Mouse (Mus musculus): ENCODE data around the gene Banp. TPM values are rescaled to one million over a fixed set of nuclear protein-coding genes. Genes with fewer than 3 reads are reported as not detected.

Gene Banp
- polyA plus RNA-seq, 1 experiment from 2014 or later, result 39.5 TPM

DNA sequence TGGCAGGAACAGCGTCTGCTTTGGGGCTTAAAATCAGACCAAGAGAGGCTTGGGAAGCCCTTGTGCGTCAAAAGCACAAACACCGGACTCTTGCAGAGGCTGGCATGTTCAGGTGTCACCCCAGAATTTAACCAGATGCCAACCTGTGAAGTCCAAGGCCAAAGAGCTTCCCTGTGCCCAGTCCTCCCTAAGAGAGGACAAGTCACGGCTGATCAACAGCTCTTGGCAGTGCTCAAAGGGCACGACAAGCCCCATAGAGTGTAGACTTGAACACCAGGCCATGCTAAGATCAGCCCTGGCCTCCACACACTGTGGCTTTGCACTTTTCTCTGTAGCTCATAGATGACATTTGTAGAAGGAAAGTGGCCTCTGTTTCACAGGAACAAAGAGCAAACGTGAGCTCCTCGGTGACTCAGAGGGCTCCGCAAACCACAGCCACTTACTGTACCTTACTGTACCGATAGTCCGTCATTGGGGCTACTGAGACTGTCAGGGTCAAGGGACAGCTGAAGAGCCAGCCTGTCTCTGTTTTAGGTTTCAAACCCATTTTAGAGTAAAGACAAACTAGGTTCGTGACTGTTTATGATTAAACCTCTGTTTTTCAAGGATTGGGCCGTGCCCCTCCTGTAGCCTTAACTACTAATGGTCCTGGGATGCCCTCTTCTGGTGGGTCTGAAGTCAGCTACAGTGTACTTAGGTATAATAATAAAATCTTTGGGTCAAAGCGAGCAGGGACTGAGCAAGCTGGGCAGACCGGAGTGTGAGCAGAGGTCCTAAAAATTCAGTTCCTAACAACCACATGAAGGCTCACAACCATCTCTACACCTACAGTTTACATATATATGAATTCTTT is 16.7 kb upstream of the Banp start:
- 91% methylated on average over 14 of the region's 14 CpGs for WGBS
- Histone ChIP-seq H3K4me2 (replicated peaks; ENCODE audit: low read depth, low read length) (no peak overlapping the region), H3K27me3 (ENCODE audit: control insufficient read depth, insufficient read depth, low read length) (no peaks in the 10 kb centered on the region; the same call in 1 of the 2 replicates), H3K36me3 (ENCODE audit: control insufficient read depth, insufficient read depth, low read length) (no peaks in the 10 kb centered on the region), H3K9me3 (ENCODE audit: control insufficient read depth, low read length) (no peaks in the 10 kb centered on the region), H3K9ac (ENCODE audit: low read depth, low read length) (no peak overlapping the region), H3K27ac (ENCODE audit: low read depth, low read length) (no peak overlapping the region), H3K4me1 (ENCODE audit: control insufficient read depth, insufficient read depth, low read length) (0 out of 2 replicates have a peak, but pooled peaks cover 5% of the 10 kb centered on the region), H3K4me3 (ENCODE audit: low read length) (no peak overlapping the region)
- ATAC-seq (ENCODE audit: low FRiP score, low TSS enrichment), result no peak

DNA sequence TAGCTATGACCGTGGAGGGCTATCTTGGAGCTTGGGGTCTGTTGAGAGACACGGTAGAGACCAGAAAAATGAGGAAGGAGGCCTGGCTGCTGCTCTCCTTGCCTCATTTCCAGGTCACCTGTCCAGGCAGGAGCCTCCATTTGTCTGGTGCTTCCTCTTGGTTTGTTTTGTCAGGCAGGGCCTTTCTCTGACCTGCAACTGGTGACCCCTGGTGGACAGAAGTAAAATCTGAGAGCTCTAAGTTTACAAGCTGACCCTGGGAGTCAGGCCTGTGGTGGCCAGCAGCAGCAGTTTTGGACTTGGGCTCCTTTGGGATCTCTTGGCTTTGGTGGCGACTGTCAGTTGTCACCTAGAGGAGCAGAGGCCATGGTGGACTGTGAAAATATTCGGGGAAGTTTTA is 15.0 kb upstream of the Banp start:
- 45% methylated on average over 4 of the region's 4 CpGs for WGBS
- H3K4me3 ChIP-seq (ENCODE audit: low read length), result no peak overlapping the region
- no peak overlapping the region for H3K9ac ChIP-seq (ENCODE audit: low read depth, low read length)
- no peaks in the 10 kb centered on the region for H3K9me3 ChIP-seq (ENCODE audit: control insufficient read depth, low read length)
- H3K27me3 ChIP-seq (ENCODE audit: control insufficient read depth, insufficient read depth, low read length), result no peaks in the 10 kb centered on the region; the same call in 1 of the 2 replicates
- ATAC-seq (ENCODE audit: low FRiP score, low TSS enrichment), result no peak
- H3K36me3 ChIP-seq (ENCODE audit: control insufficient read depth, insufficient read depth, low read length), result no peaks in the 10 kb centered on the region
- no peak overlapping the region for H3K4me2 ChIP-seq (replicated peaks; ENCODE audit: low read depth, low read length)
- 0 out of 2 replicates have a peak, but pooled peaks cover 5% of the 10 kb centered on the region for H3K4me1 ChIP-seq (ENCODE audit: control insufficient read depth, insufficient read depth, low read length)
- no peak overlapping the region for H3K27ac ChIP-seq (ENCODE audit: low read depth, low read length)

DNA sequence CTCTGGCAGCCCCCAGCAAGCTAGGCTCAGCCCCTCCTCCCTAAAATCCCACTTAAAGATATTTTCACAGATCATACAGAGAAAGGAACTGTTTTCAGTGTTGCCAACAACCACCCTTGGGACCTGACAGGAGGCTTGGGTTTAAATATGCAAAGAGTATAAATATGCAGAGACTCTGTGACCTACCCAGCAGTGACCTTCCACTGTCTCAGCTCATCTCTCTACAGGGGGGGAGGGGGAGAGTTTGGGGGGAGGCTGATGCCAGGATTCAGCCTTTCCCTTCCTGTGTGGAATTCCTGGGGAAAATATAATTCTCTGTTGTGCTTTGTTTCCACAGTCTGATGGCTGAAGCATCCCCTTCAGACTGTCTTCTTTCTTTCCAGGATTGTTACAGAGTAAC is 14.6 kb upstream of the Banp start:
- Histone ChIP-seq H3K27ac (ENCODE audit: low read depth, low read length) (no peak overlapping the region), H3K4me1 (ENCODE audit: control insufficient read depth, insufficient read depth, low read length) (0 out of 2 replicates have a peak, but pooled peaks cover 5% of the 10 kb centered on the region), H3K36me3 (ENCODE audit: control insufficient read depth, insufficient read depth, low read length) (no peaks in the 10 kb centered on the region), H3K9me3 (ENCODE audit: control insufficient read depth, low read length) (no peaks in the 10 kb centered on the region), H3K4me3 (ENCODE audit: low read length) (no peak overlapping the region), H3K27me3 (ENCODE audit: control insufficient read depth, insufficient read depth, low read length) (no peaks in the 10 kb centered on the region; the same call in 1 of the 2 replicates), H3K4me2 (replicated peaks; ENCODE audit: low read depth, low read length) (no peak overlapping the region), H3K9ac (ENCODE audit: low read depth, low read length) (no peak overlapping the region)
- ATAC-seq (ENCODE audit: low FRiP score, low TSS enrichment), result no peak

DNA sequence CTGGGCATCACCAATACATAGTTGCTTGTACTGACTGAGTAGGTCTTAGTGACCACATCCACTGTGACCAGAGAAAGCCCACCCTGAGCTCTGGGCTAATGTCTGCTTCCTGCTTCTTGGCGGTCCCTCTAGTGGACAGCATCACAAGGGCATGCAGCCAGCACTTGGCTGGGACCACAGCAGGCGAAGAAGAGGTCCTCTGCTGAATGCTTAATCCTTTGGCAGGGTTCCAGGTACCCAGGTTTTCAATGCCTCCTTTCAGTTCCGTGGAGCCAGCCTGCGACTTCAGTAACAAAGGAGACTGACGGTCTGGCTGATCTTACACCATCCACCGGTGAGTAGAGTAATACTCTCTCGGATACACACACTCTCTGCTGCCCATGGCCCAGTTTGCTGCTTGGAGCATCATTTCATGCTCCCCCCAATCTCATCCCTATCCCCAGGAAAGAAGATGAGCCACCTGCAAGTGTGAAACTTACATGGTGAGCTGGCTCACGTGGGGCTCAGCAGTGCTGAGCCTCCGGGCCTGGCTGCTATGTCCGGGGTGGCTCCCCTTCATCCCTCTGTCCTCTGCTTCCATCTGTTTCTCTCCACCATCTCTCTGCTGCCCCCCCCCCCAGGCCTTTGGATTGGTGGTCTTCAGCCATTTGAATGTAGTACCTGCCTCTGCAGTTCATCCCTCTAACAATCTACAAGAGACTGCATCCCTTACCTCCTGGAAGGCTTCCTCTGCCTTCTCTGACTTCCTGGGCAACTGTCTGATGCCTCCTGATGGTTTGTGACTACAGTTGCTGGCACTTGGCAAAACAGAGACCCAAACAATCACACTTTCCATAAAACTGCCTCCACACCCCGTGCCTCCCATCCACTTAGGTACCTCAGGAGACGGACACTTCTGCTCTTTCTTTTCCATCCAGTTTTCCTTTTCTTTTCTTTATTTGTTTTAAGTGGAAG is 13.9 kb upstream of the Banp start:
- 60% methylated on average over 12 of the region's 12 CpGs for WGBS
- H3K4me1 ChIP-seq (ENCODE audit: control insufficient read depth, insufficient read depth, low read length), result 0 out of 2 replicates have a peak, but pooled peaks cover 5% of the 10 kb centered on the region
- no peak for ATAC-seq (ENCODE audit: low FRiP score, low TSS enrichment)
- H3K4me2 ChIP-seq (replicated peaks; ENCODE audit: low read depth, low read length), result no peak overlapping the region
- H3K9ac ChIP-seq (ENCODE audit: low read depth, low read length), result no peak overlapping the region
- no peaks in the 10 kb centered on the region; the same call in 1 of the 2 replicates for H3K27me3 ChIP-seq (ENCODE audit: control insufficient read depth, insufficient read depth, low read length)
- H3K9me3 ChIP-seq (ENCODE audit: control insufficient read depth, low read length), result no peaks in the 10 kb centered on the region
- H3K27ac ChIP-seq (ENCODE audit: low read depth, low read length), result no peak overlapping the region
- no peak overlapping the region for H3K4me3 ChIP-seq (ENCODE audit: low read length)
- H3K36me3 ChIP-seq (ENCODE audit: control insufficient read depth, insufficient read depth, low read length), result no peaks in the 10 kb centered on the region

DNA sequence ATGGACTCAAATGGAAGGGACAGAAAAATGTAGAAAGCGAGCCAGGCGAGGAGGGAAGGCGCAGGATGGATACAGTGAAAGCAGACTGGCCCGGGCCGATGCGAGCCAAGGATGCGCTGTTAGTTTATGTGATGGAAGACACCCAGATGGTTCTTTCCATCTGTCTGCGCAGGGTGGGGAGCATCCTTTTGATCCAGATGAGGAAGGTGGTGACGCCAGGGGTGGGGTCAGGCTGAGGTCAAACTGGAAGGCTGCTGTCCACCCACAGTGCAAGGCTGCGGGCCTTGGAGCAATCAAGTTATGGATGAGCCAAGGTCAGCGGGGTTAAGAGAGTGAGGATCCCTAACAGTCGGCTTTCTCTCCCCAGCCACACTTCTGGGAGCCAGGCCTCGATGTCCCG is 13.2 kb upstream of the Banp start:
- Histone ChIP-seq H3K36me3 (ENCODE audit: control insufficient read depth, insufficient read depth, low read length) (no peaks in the 10 kb centered on the region), H3K27ac (ENCODE audit: low read depth, low read length) (no peak overlapping the region), H3K4me3 (ENCODE audit: low read length) (no peak overlapping the region), H3K9ac (ENCODE audit: low read depth, low read length) (no peak overlapping the region), H3K4me2 (replicated peaks; ENCODE audit: low read depth, low read length) (no peak overlapping the region), H3K9me3 (ENCODE audit: control insufficient read depth, low read length) (no peaks in the 10 kb centered on the region), H3K4me1 (ENCODE audit: control insufficient read depth, insufficient read depth, low read length) (0 out of 2 replicates have a peak, but pooled peaks cover 5% of the 10 kb centered on the region), H3K27me3 (ENCODE audit: control insufficient read depth, insufficient read depth, low read length) (no peaks in the 10 kb centered on the region; the same call in 1 of the 2 replicates)
- WGBS, result 43% methylated on average over 14 of the region's 14 CpGs
- no peak for ATAC-seq (ENCODE audit: low FRiP score, low TSS enrichment)

DNA sequence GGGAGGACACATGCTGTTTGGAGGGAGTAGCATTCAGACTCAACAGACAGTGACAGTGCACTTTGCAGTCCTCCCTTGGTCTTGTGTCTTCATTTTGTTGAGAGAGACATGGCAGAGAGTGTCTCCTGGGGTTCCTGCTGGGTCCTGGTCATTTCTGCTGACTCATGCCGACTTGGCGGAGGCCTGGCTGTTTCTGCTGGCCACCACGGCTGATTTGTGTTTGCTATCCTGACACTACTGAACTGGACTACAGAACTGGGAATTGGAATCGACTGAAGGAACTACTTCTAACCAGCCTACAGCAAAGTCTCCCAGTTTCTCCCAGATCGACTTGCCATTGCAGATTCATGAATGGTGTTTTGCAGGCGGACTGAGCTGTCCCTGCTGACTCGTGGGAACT is 10.8 kb upstream of the Banp start:
- Histone ChIP-seq H3K4me2 (replicated peaks; ENCODE audit: low read depth, low read length) (no peak overlapping the region), H3K9ac (ENCODE audit: low read depth, low read length) (no peak overlapping the region), H3K9me3 (ENCODE audit: control insufficient read depth, low read length) (no peaks in the 10 kb centered on the region), H3K27ac (ENCODE audit: low read depth, low read length) (no peak overlapping the region), H3K4me3 (ENCODE audit: low read length) (no peak overlapping the region), H3K36me3 (ENCODE audit: control insufficient read depth, insufficient read depth, low read length) (no peaks in the 10 kb centered on the region), H3K4me1 (ENCODE audit: control insufficient read depth, insufficient read depth, low read length) (0 out of 2 replicates have a peak, but pooled peaks cover 5% of the 10 kb centered on the region), H3K27me3 (ENCODE audit: control insufficient read depth, insufficient read depth, low read length) (no peaks in the 10 kb centered on the region; the same call in 1 of the 2 replicates)
- WGBS, result 82% methylated on average over 7 of the region's 7 CpGs
- ATAC-seq (ENCODE audit: low FRiP score, low TSS enrichment), result no peak

DNA sequence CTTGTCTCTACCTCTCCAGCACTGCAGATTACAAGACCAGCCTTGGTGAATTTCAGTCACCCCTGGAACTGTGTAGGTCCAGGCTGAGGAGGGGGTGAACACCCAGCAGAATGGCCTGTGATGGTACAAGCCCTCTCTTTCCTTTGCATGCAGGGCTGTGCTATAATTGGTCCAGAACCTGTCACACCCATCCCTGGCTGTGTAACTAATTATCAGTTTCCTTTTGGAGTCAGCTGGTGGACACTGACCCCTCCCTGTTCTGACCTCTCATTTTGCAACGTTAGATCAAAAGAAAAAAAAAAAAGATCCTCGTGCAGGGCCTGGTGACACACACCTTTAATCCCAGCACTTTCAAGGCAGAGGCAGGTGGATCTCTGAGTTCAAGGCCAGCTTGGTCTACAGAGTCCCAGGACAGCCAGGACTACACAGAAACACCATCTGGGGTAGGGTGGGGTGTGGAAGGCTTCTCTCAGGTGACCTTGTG is 6.5 kb upstream of the Banp start:
- Histone ChIP-seq H3K36me3 (ENCODE audit: control insufficient read depth, insufficient read depth, low read length) (no peaks in the 10 kb centered on the region), H3K27me3 (ENCODE audit: control insufficient read depth, insufficient read depth, low read length) (no peaks in the 10 kb centered on the region), H3K9ac (ENCODE audit: low read depth, low read length) (no peak overlapping the region), H3K4me3 (ENCODE audit: low read length) (no peak overlapping the region), H3K4me1 (ENCODE audit: control insufficient read depth, insufficient read depth, low read length) (peaks cover 12% of the 10 kb centered on the region), H3K4me2 (replicated peaks; ENCODE audit: low read depth, low read length) (no peak overlapping the region), H3K27ac (ENCODE audit: low read depth, low read length) (no peak overlapping the region), H3K9me3 (ENCODE audit: control insufficient read depth, low read length) (no peaks in the 10 kb centered on the region)
- ATAC-seq (ENCODE audit: low FRiP score, low TSS enrichment), result no peak
- 24% methylated on average over 2 of the region's 2 CpGs for WGBS

DNA sequence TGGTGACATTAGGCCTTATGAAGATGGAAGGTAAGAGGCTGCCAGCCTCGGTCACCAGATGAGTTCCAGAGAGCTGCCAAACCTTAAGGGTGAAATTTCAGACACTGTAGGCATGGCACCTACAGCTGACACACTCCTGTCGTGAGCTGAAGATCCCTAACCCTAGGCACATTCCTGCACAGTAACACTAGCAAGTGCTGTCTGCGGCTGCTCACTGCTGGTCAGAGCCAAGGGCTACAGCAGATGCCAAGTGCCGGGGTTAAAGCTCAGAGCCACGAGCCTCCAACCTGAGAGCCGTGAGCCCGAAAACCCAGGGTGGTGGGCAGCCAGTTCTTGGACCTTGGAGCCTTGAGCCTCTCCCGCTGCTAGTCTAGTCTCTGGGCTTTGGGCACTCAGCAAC is 5.8 kb upstream of the Banp start:
- WGBS, result 79% methylated on average over 8 of the region's 8 CpGs
- Histone ChIP-seq H3K9ac (ENCODE audit: low read depth, low read length) (no peak overlapping the region), H3K27ac (ENCODE audit: low read depth, low read length) (no peak overlapping the region), H3K9me3 (ENCODE audit: control insufficient read depth, low read length) (no peaks in the 10 kb centered on the region), H3K4me1 (ENCODE audit: control insufficient read depth, insufficient read depth, low read length) (peaks cover 19% of the 10 kb centered on the region), H3K4me2 (replicated peaks; ENCODE audit: low read depth, low read length) (no peak overlapping the region), H3K36me3 (ENCODE audit: control insufficient read depth, insufficient read depth, low read length) (no peaks in the 10 kb centered on the region), H3K27me3 (ENCODE audit: control insufficient read depth, insufficient read depth, low read length) (no peaks in the 10 kb centered on the region), H3K4me3 (ENCODE audit: low read length) (no peak overlapping the region)
- no peak for ATAC-seq (ENCODE audit: low FRiP score, low TSS enrichment)

Measured in kidney, embryonic 14.5 days (tissue).